Mouse (Mus musculus) intestine, postnatal 0 days (tissue): ENCODE measurements around the gene Ttll8. TPM values are rescaled to one million over a fixed set of nuclear protein-coding genes. Genes with fewer than 3 reads are reported as not detected.

Source experiments
- ATAC-seq: fragments of 200-750 bp; cut with Nextera tagmentation; 2 replicates; pipeline ENCODE4 v1.8.0; 2017; ENCODE audit warnings: mild to moderate bottlenecking, moderate TSS enrichment, moderate library complexity
- H3K27ac ChIP-seq: fragments of 300-500 bp; sonication (generic); 2 replicates; pipeline ENCODE4 v1.5.1; 2014; ENCODE audit warnings: mild to moderate bottlenecking, low read depth, low read length, moderate library complexity
- H3K27me3 ChIP-seq: fragments of 300-500 bp; sonication (generic); replicated peaks from 2 replicates; pipeline ENCODE4 v1.6.1; 2014; ENCODE audit warnings: low read length, mixed read lengths; ENCODE audit not compliant: control insufficient read depth, insufficient read depth
- H3K36me3 ChIP-seq: fragments of 300-500 bp; sonication (generic); 2 replicates; pipeline ENCODE4 v1.6.1; 2014; ENCODE audit warnings: mild to moderate bottlenecking, moderate library complexity; ENCODE audit not compliant: control insufficient read depth, insufficient read depth
- H3K4me1 ChIP-seq: fragments of 300-500 bp; sonication (generic); replicated peaks from 2 replicates; pipeline ENCODE4 v1.6.1; 2014; ENCODE audit warnings: antibody characterized with exemption, low read length, mixed read lengths; ENCODE audit not compliant: control insufficient read depth, insufficient read depth
- H3K4me2 ChIP-seq: fragments of 300-500 bp; sonication (generic); replicated peaks from 2 replicates; pipeline ENCODE4 v1.6.1; 2014; ENCODE audit warnings: low read depth, mild to moderate bottlenecking, moderate library complexity
- H3K4me3 ChIP-seq: fragments of 300-500 bp; sonication (generic); 2 replicates; pipeline ENCODE4 v1.5.1; 2014; ENCODE audit warnings: low read depth, low read length
- H3K9ac ChIP-seq: fragments of 300-500 bp; sonication (generic); 2 replicates; pipeline ENCODE4 v1.6.1; 2014; ENCODE audit warnings: mild to moderate bottlenecking, low read depth, low read length
- H3K9me3 ChIP-seq: fragments of 300-500 bp; sonication (generic); 2 replicates; pipeline ENCODE4 v1.6.1; 2016; ENCODE audit warnings: mixed run types; ENCODE audit not compliant: control insufficient read depth
- CTCF ChIP-seq: sonication (generic); IDR thresholded peaks from 2 replicates; pipeline ENCODE4 v1.5.1; 2016; ENCODE audit warnings: low read depth, mild to moderate bottlenecking, control low read depth, antibody characterized with exemption, moderate library complexity
- WGBS: fragments of 180-500 bp; shearing (Covaris S2); extraction: QIAGEN DNeasy Blood & Tissue Kit; methylation state at CpG from one replicate; pipeline ENCODE4 v1.1.7; 2014; 5-methylcytosine and 5-hydroxymethylcytosine counted together
- polyA plus RNA-seq: library from polyadenylated mRNA; unstranded; fragments of >200 nt; fragmentation: Nextera tagmentation; extraction: Ambion mirVana; gene quantifications from 2 replicates; pipeline ENCODE4 v1.2.1, GENCODE M21; 2015

Ttll8 gene
- polyA plus RNA-seq, 1 experiment from 2014 or later: not detected

DNA sequence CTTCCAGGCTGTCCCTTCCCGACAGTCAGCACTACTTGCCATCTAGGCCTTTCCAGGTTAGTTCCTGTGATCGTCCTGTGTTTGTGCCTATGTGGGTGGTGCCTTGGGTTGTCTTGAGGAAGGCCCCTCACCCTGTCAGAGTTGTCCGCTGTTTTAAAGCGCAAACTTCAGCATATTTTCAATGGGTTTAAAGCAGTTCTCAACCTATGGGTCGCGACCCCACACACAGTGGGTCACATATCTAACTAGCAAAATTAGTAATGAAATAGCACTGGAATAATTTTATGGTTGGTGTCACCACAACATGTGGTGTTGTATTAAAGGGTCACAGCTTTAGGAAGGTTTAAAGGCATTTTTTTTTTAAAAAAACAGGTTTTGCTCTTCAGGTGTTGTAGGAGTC lies 1.1 kb upstream of the Ttll8 start:
- 86% methylated on average over 6 of the region's 6 CpGs for WGBS
- no peaks in the 10 kb centered on the region for H3K9me3 ChIP-seq
- no peak overlapping the region for H3K4me3 ChIP-seq
- no peaks in the 10 kb centered on the region for H3K4me1 ChIP-seq
- no peak for ATAC-seq
- no peak overlapping the region for H3K9ac ChIP-seq
- H3K27ac ChIP-seq: no peak overlapping the region
- H3K36me3 ChIP-seq: no peaks in the 10 kb centered on the region
- H3K4me2 ChIP-seq: no peak overlapping the region
- peaks cover 16% of the 10 kb centered on the region for H3K27me3 ChIP-seq
- TF ChIP-seq CTCF: no peak

DNA sequence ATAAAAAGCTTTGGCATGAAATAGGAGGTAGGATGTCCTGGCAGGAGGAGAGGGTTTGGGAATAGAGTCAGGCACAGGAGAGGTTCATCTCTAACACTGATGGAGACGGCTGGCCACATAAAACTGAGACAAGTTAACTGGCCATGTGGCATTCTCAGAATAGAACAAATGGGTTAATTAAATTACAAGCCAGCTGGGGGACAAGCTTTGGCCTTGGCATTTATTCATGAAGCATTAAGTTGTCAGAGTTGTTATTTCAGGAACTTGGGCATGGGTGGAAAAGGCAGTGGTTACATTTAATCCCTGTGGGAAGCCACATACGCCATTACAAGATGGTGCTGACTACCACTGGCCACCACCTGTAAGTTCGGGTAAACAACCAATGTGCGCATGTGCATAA lies 3.0 kb downstream of the Ttll8 start:
- TF ChIP-seq CTCF: no peak
- 84% methylated on average over 4 of the region's 4 CpGs for WGBS
- ATAC-seq: no peak
- Histone ChIP-seq H3K4me1 (no peaks in the 10 kb centered on the region), H3K27ac (no peak overlapping the region), H3K4me3 (no peak overlapping the region), H3K9me3 (no peaks in the 10 kb centered on the region), H3K27me3 (peaks cover 16% of the 10 kb centered on the region), H3K9ac (no peak overlapping the region), H3K36me3 (no peaks in the 10 kb centered on the region), H3K4me2 (no peak overlapping the region)

- H3K36me3 ChIP-seq: no peaks in the 10 kb centered on the region
- H3K9ac ChIP-seq: no peak overlapping the region
- H3K27me3 ChIP-seq: no peaks in the 10 kb centered on the region
- TF ChIP-seq CTCF: peak; percentile 51
- H3K4me3 ChIP-seq: no peak overlapping the region
- no peak overlapping the region for H3K27ac ChIP-seq
- no peaks in the 10 kb centered on the region for H3K9me3 ChIP-seq
- 44% methylated on average over 6 of the region's 6 CpGs for WGBS
- ATAC-seq: peak; percentile 51; the same call in 1 of the 2 replicates
- no peak overlapping the region for H3K4me2 ChIP-seq
- H3K4me1 ChIP-seq: no peaks in the 10 kb centered on the region
These were observed 7.4 kb downstream of the Ttll8 start for GRCm38 (mm10) chr15:88946851-88947250.

DNA sequence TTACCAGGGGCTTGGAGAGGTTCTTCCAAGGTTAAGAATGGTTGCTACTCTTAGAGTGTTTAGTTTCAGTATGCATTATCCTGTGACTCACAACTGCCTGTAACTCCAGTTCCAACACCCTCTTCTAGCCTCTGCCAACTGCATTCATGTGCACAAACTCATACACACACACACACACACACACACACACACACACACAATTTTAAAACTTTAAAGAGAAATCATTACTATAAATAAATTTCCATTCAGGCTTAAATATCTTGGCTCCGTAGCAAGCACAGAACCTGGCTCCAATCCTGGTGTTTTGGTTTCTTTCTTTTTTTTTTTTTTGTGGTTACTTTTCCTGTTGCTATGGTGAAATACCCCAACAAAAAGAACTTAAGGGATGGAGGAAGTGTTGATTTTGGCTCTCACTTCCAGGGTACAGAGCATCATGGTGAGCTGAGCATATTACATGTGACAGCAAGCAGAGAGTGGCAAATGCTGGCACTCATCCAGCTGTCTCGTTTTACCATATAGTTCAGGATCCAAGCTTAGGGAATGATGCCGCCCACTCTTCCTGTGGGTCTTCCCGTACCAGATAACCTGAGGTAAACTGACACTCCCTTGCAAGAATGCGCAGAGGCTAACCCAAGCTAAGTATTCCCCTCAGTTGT lies 10.2 kb downstream of the Ttll8 start:
- no peak for TF ChIP-seq CTCF
- no peak overlapping the region for H3K27ac ChIP-seq
- H3K4me2 ChIP-seq: no peak overlapping the region
- no peak for ATAC-seq
- H3K27me3 ChIP-seq: no peaks in the 10 kb centered on the region
- no peak overlapping the region for H3K4me3 ChIP-seq
- no peaks in the 10 kb centered on the region for H3K4me1 ChIP-seq
- H3K9me3 ChIP-seq: no peaks in the 10 kb centered on the region
- WGBS: 78% methylated on average over 5 of the region's 5 CpGs
- H3K36me3 ChIP-seq: no peaks in the 10 kb centered on the region
- H3K9ac ChIP-seq: no peak overlapping the region

GRCm38 (mm10) chr15:88942783-88943182 lies 11.4 kb downstream of the Ttll8 start:
- Histone ChIP-seq H3K36me3 (no peaks in the 10 kb centered on the region), H3K27me3 (no peaks in the 10 kb centered on the region), H3K27ac (no peak overlapping the region), H3K4me2 (no peak overlapping the region), H3K4me1 (no peaks in the 10 kb centered on the region), H3K9ac (no peak overlapping the region), H3K4me3 (no peak overlapping the region), H3K9me3 (no peaks in the 10 kb centered on the region)
- no peak for ATAC-seq
- TF ChIP-seq CTCF: no peak
- WGBS: 72% methylated on average over 5 of the region's 5 CpGs

- no peak overlapping the region for H3K27ac ChIP-seq
- no peak overlapping the region for H3K4me3 ChIP-seq
- ATAC-seq: no peak
- H3K36me3 ChIP-seq: no peaks in the 10 kb centered on the region
- 76% methylated on average over 2 of the region's 2 CpGs for WGBS
- H3K9ac ChIP-seq: no peak overlapping the region
- no peak for TF ChIP-seq CTCF
- H3K9me3 ChIP-seq: no peaks in the 10 kb centered on the region
- no peaks in the 10 kb centered on the region for H3K27me3 ChIP-seq
- no peak overlapping the region for H3K4me2 ChIP-seq
- H3K4me1 ChIP-seq: no peaks in the 10 kb centered on the region
These were observed 16.9 kb downstream of the Ttll8 start for GRCm38 (mm10) chr15:88937291-88937650.
